Mouse (Mus musculus) small intestine, adult 2 months (tissue): Measurements from ENCODE around the gene Fam131a. TPM values are rescaled to one million over a fixed set of nuclear protein-coding genes. Genes with fewer than 3 reads are reported as not detected.

Experiments used
- H3K27ac ChIP-seq: fragments of 200-500 bp; 2 replicates; pipeline ENCODE4 v1.5.1; 2012; ENCODE audit warnings: low read depth, low read length, control low read depth, inconsistent platforms; ENCODE audit not compliant: insufficient read depth
- H3K27me3 ChIP-seq: fragments of 200-500 bp; 2 replicates; pipeline ENCODE4 v1.6.1; 2012; ENCODE audit warnings: mild to moderate bottlenecking, moderate library complexity, low read length, inconsistent platforms; ENCODE audit not compliant: control insufficient read depth, insufficient read depth
- H3K36me3 ChIP-seq: fragments of 200-500 bp; 2 replicates; pipeline ENCODE4 v1.6.1; 2012; ENCODE audit warnings: mild to moderate bottlenecking, low read length, control low read depth, inconsistent platforms; ENCODE audit not compliant: control insufficient read depth, insufficient read depth
- H3K4me1 ChIP-seq: fragments of 200-500 bp; 2 replicates; pipeline ENCODE4 v1.6.1; 2012; ENCODE audit warnings: low read length, inconsistent platforms, mixed read lengths; ENCODE audit not compliant: control insufficient read depth, insufficient read depth, insufficient read length
- H3K4me3 ChIP-seq: fragments of 200-500 bp; 2 replicates; pipeline ENCODE4 v1.5.1; 2012; ENCODE audit warnings: low read depth, mild to moderate bottlenecking, control low read depth, inconsistent platforms, low read length, moderate library complexity
- CTCF ChIP-seq: fragments of 200-500 bp; IDR thresholded peaks from 2 replicates; pipeline ENCODE4 v1.5.1; 2012; ENCODE audit warnings: low read depth, mild to moderate bottlenecking, control low read depth, inconsistent platforms, low read length, moderate library complexity, mixed read lengths; ENCODE audit not compliant: insufficient replicate concordance, insufficient read length; ENCODE audit errors: extremely low read depth
- POLR2A ChIP-seq: fragments of 200-500 bp; IDR thresholded peaks from 2 replicates; pipeline ENCODE4 v1.6.1; 2012; ENCODE audit warnings: low read depth, mild to moderate bottlenecking, control low read depth, inconsistent platforms, low read length, moderate library complexity
- WGBS: fragments of 180-500 bp; shearing (Covaris S2); methylation state at CpG from one replicate; pipeline ENCODE4 v1.1.7; 2018; 5-methylcytosine and 5-hydroxymethylcytosine counted together
- polyA plus RNA-seq: library from polyadenylated mRNA; depleted of rRNA; stranded (reverse); fragments of >200 nt; gene quantifications from 2 replicates; pipeline ENCODE4 v1.2.3, GENCODE M21; 2012

The Fam131a gene
- polyA plus RNA-seq, 1 experiment: 2.5 TPM

GRCm38 (mm10) chr16:20712889-20713288, 19.8 kb downstream of the Fam131a start:
- Histone ChIP-seq H3K4me3 (no peak overlapping the region), H3K36me3 (peaks cover 42% of the 10 kb centered on the region), H3K27ac (no peak overlapping the region), H3K27me3 (no peaks in the 10 kb centered on the region), H3K4me1 (peaks cover 6% of the 10 kb centered on the region)
- TF ChIP-seq CTCF (no peak), POLR2A (no peak)
- 64% methylated on average over 7 of the region's 7 CpGs for WGBS

- TF ChIP-seq CTCF: no peak
- TF ChIP-seq POLR2A: no peak
- H3K36me3 ChIP-seq: peaks cover 27% of the 10 kb centered on the region
- peak overlapping the region; percentile 91 for H3K27ac ChIP-seq
- 24% methylated on average over 11 of the region's 11 CpGs for WGBS
- peak overlapping the region; percentile 79 for H3K4me3 ChIP-seq
- peaks cover 6% of the 10 kb centered on the region for H3K4me1 ChIP-seq
- H3K27me3 ChIP-seq: no peaks in the 10 kb centered on the region
Measured at GRCm38 (mm10) chr16:20714307-20715080, 21.5 kb downstream of the Fam131a start.

DNA sequence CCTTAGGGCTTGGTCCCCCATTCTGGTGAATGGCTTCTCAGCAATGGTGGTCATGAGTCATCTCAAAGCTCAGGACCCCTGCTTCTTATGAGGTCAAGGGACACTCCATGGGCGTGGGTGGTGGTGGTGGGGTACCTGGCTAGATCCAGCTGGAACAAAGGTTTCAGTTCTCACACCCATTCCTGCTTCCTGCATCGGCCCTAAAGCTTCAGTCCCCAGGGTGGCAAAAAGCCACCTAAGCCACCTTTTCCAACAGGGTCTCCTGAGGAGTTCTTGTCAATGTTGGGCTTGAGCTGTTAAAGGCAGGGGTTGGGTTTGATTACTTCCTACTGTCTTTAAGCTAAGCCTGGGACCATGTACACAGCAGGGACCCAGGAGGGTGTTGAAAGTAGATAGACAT, 22.1 kb downstream of the Fam131a start:
- TF ChIP-seq POLR2A: no peak
- no peak for TF ChIP-seq CTCF
- no peaks in the 10 kb centered on the region for H3K27me3 ChIP-seq
- WGBS: 23% methylated on average over 2 of the region's 2 CpGs
- peaks cover 6% of the 10 kb centered on the region for H3K4me1 ChIP-seq
- peak overlapping the region; percentile 79 for H3K4me3 ChIP-seq
- peak overlapping the region; percentile 91 for H3K27ac ChIP-seq
- peaks cover 21% of the 10 kb centered on the region for H3K36me3 ChIP-seq

DNA sequence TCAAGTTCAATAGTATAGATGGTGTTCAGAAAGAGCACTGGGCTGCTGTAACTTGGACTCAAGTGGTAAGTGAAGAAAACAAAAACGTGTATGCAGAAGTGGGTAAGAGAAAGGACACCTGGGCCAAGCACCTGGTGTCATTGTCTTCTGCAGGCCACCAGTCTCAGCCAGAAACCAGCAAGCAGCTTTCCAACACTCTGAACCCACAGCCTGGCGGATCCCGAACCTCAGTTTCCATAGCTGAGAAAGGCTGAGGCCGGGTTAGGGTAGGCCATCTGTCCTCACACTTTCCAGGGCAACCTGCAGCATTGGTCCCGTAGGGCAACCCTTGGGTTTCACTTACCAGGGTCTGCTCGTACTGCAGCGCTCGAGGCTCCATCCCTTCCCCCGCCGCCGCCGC, 22.5 kb downstream of the Fam131a start:
- Histone ChIP-seq H3K4me1 (peaks cover 6% of the 10 kb centered on the region; the same call in 1 of the 2 replicates), H3K36me3 (peaks cover 21% of the 10 kb centered on the region), H3K27me3 (no peaks in the 10 kb centered on the region), H3K4me3 (peak overlapping the region; percentile 79), H3K27ac (peak overlapping the region; percentile 91)
- TF ChIP-seq CTCF: no peak
- TF ChIP-seq POLR2A: no peak
- 2% methylated on average over 12 of the region's 12 CpGs for WGBS

- no peaks in the 10 kb centered on the region for H3K27me3 ChIP-seq
- peak overlapping the region; percentile 100 for H3K27ac ChIP-seq
- peaks cover 6% of the 10 kb centered on the region; the same call in 1 of the 2 replicates for H3K4me1 ChIP-seq
- H3K4me3 ChIP-seq: peak overlapping the region; percentile 79
- TF ChIP-seq CTCF (no peak), POLR2A (peak; percentile 81)
- WGBS: under 1% methylated on average over 67 of the region's 68 CpGs
- H3K36me3 ChIP-seq: peaks cover 19% of the 10 kb centered on the region
Measured at GRCm38 (mm10) chr16:20715976-20716840, 23.2 kb downstream of the Fam131a start.

DNA sequence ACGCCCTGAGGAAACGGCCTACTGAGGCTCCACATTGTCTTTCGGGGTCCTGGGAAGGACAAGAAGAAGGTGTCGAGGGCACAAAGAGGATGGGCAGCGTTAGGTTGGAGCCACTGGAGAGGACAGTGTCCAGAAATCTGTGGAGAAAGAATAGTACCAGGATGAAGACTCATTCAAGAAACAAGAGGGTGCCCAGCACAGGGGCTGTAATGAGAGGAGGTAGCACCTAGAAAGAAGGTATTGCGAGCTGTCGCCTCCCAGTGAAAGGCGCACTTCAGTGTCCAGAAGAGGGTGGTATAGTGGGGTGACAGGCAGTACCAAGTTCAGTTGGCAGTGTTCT, 23.8 kb downstream of the Fam131a start:
- 1% methylated on average over 8 of the region's 8 CpGs for WGBS
- Histone ChIP-seq H3K27ac (peak overlapping the region; percentile 100), H3K36me3 (peaks cover 18% of the 10 kb centered on the region), H3K4me1 (peaks cover 6% of the 10 kb centered on the region; the same call in 1 of the 2 replicates), H3K4me3 (peak overlapping the region; percentile 79), H3K27me3 (no peaks in the 10 kb centered on the region)
- no peak for TF ChIP-seq POLR2A
- TF ChIP-seq CTCF: no peak
